Mouse (Mus musculus) heart, adult 2 months (tissue): ENCODE measurements at regions not wholly inside any gene's neighbourhood (a gene's known extent, or its start where the extent isn't known, plus 50 kb on each side); places are given as distances from the start of the nearest gene placed in this dataset.
A peak's percentile ranks its signal among the peaks of the same experiment; 100 is the strongest.

Experiments used
- DNase-seq, 2 experiments: peaks; one replicate each; pipeline ENCODE4 v3.0.0; 2021
- H3K27ac ChIP-seq: fragments of 200-600 bp; 2 replicates; pipeline ENCODE4 v1.8.1; 2022
- H3K27me3 ChIP-seq: fragments of 200-500 bp; 2 replicates; pipeline ENCODE4 v1.6.1; 2012; ENCODE audit warnings: mild to moderate bottlenecking, low read length, inconsistent platforms, mixed read lengths; ENCODE audit not compliant: control insufficient read depth, insufficient read depth
- H3K36me3 ChIP-seq: fragments of 200-500 bp; 2 replicates; pipeline ENCODE4 v1.6.1; 2012; ENCODE audit warnings: low read length, inconsistent platforms; ENCODE audit not compliant: control insufficient read depth, insufficient read depth
- H3K4me1 ChIP-seq: fragments of 200-500 bp; 2 replicates; pipeline ENCODE4 v1.6.1; 2011; ENCODE audit warnings: low read length; ENCODE audit not compliant: control insufficient read depth, insufficient read depth
- H3K4me3 ChIP-seq: fragments of 200-600 bp; 2 replicates; pipeline ENCODE4 v1.8.1; 2022
- H3K79me2 ChIP-seq: fragments of 200-500 bp; replicated peaks from 2 replicates; pipeline ENCODE4 v1.6.1; 2012; ENCODE audit warnings: mild to moderate bottlenecking, inconsistent platforms, low read length, moderate library complexity, mixed read lengths; ENCODE audit not compliant: control insufficient read depth, insufficient read depth
- H3K9ac ChIP-seq: fragments of 200-500 bp; 2 replicates; pipeline ENCODE4 v1.6.1; 2012; ENCODE audit warnings: low read depth, mild to moderate bottlenecking, control low read depth, inconsistent platforms, low read length, mixed read lengths
- CTCF ChIP-seq: fragments of 200-600 bp; IDR thresholded peaks from 2 replicates; pipeline ENCODE4 v1.8.1; 2022; ENCODE audit warnings: antibody characterized with exemption, mild to moderate bottlenecking, moderate library complexity
- EP300 ChIP-seq: fragments of 200-500 bp; IDR thresholded peaks from 2 replicates; pipeline ENCODE4 v1.6.1; 2011; ENCODE audit warnings: low read depth, low read length, control low read depth; ENCODE audit not compliant: insufficient read depth
- POLR2A ChIP-seq: fragments of 200-500 bp; IDR thresholded peaks from 2 replicates; pipeline ENCODE4 v1.6.1; 2011; ENCODE audit warnings: mild to moderate bottlenecking, low read depth, low read length, control low read depth; ENCODE audit not compliant: insufficient read depth
- WGBS: fragments of 180-500 bp; shearing (Covaris S2); methylation state at CpG from one replicate; pipeline ENCODE4 v1.1.7; 2018; 5-methylcytosine and 5-hydroxymethylcytosine counted together
- intact Hi-C: fragments of 180-260 bp; cut with DNase I; formaldehyde crosslinking; loops from one replicate; pipeline ENCODE4 v1.15.1; 2025

DNA sequence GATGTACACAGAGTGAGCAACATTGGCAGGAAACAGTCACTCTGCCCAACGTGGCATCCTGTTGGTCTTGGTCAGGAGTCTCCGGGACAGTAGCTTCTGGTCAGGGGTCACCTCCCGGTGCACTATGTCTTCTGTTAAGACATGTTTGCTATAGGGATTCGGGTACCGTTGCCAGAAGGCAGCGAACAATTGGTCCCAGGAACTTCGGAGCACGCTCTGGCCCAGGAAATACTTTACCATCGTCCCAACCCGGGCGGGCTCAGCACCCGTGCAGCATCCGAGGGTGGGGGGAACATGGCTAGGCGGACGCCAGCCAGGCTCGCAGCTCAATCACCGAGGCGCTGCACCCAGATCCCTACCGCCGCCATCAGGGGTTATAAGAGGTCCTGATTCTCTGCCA lies 80.6 kb upstream of the Adam23 start:
- no peaks in the 10 kb centered on the region for H3K79me2 ChIP-seq
- no peak overlapping the region for H3K9ac ChIP-seq
- WGBS = 93% methylated on average over 20 of the region's 20 CpGs
- intact Hi-C loops = no loop called here
- no peak overlapping the region for H3K4me3 ChIP-seq
- no peaks in the 10 kb centered on the region for H3K27me3 ChIP-seq
- H3K36me3 ChIP-seq = peaks cover 2% of the 10 kb centered on the region
- DNase-seq = no peak
- no peak overlapping the region for H3K27ac ChIP-seq
- TF ChIP-seq EP300 (no peak), POLR2A (no peak), CTCF (no peak)
- no peaks in the 10 kb centered on the region; the same call in 1 of the 2 replicates for H3K4me1 ChIP-seq

DNA sequence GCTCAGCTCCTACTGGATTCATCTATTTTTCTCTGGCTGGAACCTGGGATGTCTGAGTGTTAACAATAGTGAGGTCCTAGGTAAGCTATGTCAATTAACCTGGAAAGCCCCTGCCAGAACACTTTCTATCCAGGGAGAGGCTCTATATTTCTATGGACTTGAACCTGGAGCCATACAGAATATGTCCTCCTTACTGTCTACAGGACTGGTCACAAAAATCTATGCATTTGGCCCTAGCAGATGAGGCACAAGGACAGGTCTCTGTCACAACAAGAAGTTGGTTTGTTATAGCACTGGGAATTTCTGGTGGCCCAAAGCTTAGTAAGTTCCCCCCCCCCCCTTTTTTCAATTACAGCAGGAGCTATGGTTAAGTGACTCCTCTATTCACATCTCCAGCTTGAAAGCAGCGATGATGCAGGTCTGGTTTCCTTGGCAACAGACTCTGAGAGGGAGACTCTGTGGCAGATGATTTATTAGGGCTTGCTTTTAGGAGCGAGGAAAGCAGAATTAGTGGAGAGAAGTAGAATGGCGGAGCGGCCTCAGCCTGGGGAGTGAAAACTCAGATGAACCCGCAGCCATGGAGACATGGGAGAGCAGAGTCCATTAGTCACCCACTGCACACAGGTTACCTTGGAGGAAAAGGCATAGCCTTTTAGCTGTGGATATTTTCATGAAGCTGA lies 77.9 kb upstream of the Adam23 start:
- peaks cover 2% of the 10 kb centered on the region for H3K36me3 ChIP-seq
- H3K4me3 ChIP-seq = no peak overlapping the region
- no peak overlapping the region for H3K9ac ChIP-seq
- TF ChIP-seq CTCF (no peak), EP300 (no peak), POLR2A (no peak)
- intact Hi-C loops = no loop called here
- H3K27ac ChIP-seq = no peak overlapping the region
- H3K4me1 ChIP-seq = no peaks in the 10 kb centered on the region; the same call in 1 of the 2 replicates
- no peak for DNase-seq
- H3K79me2 ChIP-seq = no peaks in the 10 kb centered on the region
- WGBS = 76% methylated on average over 5 of the region's 5 CpGs
- H3K27me3 ChIP-seq = no peaks in the 10 kb centered on the region

DNA sequence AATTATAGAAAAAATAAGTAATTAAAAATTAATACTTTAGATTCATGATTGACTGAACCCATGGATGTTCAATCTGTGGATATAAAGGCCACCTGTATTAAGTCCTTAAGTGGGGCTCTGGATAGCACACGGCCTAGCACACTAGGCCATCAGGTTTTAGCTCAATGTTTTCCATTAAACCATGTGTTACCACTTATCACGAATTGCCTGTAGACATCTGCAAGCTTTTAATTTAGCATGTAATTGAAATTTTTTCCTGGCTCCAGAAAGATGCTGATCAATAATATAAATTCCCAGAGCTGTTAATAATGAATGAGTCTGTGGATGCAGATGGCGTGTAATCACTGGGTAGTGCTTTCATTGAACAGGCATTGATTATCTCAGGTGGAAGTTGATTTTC lies 76.8 kb upstream of the Adam23 start:
- Histone ChIP-seq H3K36me3 (peaks cover 2% of the 10 kb centered on the region), H3K9ac (no peak overlapping the region), H3K4me3 (no peak overlapping the region), H3K79me2 (no peaks in the 10 kb centered on the region), H3K4me1 (no peaks in the 10 kb centered on the region; the same call in 1 of the 2 replicates), H3K27ac (no peak overlapping the region), H3K27me3 (no peaks in the 10 kb centered on the region)
- no peak for TF ChIP-seq EP300
- TF ChIP-seq POLR2A = no peak
- TF ChIP-seq CTCF = no peak
- DNase-seq = no peak
- 88% methylated on average over 3 of the region's 3 CpGs for WGBS
- intact Hi-C loops = no loop called here

DNA sequence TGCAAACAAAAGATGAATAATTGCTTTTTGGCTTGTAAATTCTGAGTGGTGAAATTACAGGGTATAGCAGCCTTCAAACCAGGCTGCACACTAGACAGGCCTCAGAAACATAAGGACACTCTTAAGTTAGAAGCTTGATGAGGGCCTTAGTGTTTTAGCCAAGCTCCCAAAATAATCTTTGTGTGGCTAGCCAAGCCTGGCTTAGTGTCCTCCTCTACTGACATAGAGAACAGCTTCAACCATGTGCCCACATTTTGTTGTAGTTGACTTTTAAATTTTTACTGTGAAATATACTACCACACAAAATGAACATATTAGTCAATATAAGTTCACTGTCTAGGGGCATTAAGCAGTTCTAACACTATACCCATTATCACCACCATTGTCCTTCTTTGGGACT lies 76.1 kb upstream of the Adam23 start:
- Histone ChIP-seq H3K27ac (no peak overlapping the region), H3K4me3 (no peak overlapping the region), H3K4me1 (no peaks in the 10 kb centered on the region; the same call in 1 of the 2 replicates), H3K36me3 (peaks cover 2% of the 10 kb centered on the region), H3K9ac (no peak overlapping the region), H3K79me2 (no peaks in the 10 kb centered on the region), H3K27me3 (no peaks in the 10 kb centered on the region)
- peak in 1 of 2 experiments; percentile 27 for DNase-seq
- no peak for TF ChIP-seq POLR2A
- TF ChIP-seq CTCF = no peak
- no peak for TF ChIP-seq EP300
- intact Hi-C loops = no loop called here

DNA sequence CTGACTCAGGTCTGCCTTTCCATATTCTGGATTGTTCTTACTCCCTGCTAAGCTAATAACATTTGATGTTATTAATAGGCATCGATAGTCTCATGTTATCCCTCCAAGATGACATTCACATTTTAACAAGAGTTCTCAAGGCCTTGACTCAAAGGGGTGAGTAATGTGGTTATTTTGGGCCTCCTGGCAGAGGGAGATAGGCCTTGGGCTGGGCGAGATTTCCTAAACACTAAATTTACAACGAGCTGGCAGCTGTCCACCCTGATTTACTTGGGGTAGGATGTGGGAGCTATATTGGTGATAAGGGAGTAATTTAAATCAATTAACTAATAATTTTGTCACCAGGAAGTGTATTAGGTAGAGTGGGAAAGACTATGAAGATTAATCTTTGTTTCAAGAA lies 62.6 kb upstream of the Adam23 start:
- intact Hi-C loops = no loop called here
- peak overlapping the region; percentile 57 for H3K27ac ChIP-seq
- TF ChIP-seq POLR2A (no peak), EP300 (no peak), CTCF (no peak)
- H3K9ac ChIP-seq = no peak overlapping the region
- H3K4me3 ChIP-seq = no peak overlapping the region
- H3K4me1 ChIP-seq = peaks cover 2% of the 10 kb centered on the region; the same call in 1 of the 2 replicates
- H3K27me3 ChIP-seq = no peaks in the 10 kb centered on the region
- peak; percentile 25 to 59 for DNase-seq
- H3K36me3 ChIP-seq = no peaks in the 10 kb centered on the region; the same call in 1 of the 2 replicates
- 13% methylated on average over 3 of the region's 3 CpGs for WGBS
- H3K79me2 ChIP-seq = no peaks in the 10 kb centered on the region

DNA sequence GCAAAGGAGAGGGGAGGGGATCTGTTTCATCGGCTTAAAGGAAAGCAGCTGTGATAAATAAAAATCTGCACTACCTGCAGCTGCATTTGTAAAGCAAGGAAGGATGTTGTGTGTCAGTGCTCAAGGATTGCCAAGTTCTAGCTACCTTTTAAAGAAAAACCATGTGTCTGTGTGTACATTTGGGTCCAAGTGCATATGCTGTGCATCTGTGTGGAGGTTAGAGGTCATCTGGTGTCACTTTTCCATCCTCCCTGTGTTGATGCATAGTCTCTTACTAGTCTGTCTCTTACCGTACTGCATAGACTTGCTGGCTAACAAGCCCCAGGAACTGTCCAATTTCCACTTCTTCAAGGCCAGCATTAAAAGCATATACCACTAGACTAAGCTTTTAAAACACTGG lies 60.6 kb upstream of the Adam23 start:
- 58% methylated on average over 2 of the region's 2 CpGs for WGBS
- Histone ChIP-seq H3K27ac (no peak overlapping the region), H3K4me1 (peaks cover 2% of the 10 kb centered on the region), H3K4me3 (no peak overlapping the region), H3K27me3 (no peaks in the 10 kb centered on the region), H3K36me3 (no peaks in the 10 kb centered on the region; the same call in 1 of the 2 replicates), H3K79me2 (no peaks in the 10 kb centered on the region), H3K9ac (no peak overlapping the region)
- intact Hi-C loops = no loop called here
- DNase-seq = no peak
- TF ChIP-seq CTCF = no peak
- no peak for TF ChIP-seq POLR2A
- TF ChIP-seq EP300 = no peak
